Mouse (Mus musculus): ENCODE results near the gene Actr2.
"Not testable (repeated sequence)": the region's sequence is repeated elsewhere in the genome, so short reads cannot be mapped to it uniquely, and the experiment has no call there.

Actr2 gene

DNA sequence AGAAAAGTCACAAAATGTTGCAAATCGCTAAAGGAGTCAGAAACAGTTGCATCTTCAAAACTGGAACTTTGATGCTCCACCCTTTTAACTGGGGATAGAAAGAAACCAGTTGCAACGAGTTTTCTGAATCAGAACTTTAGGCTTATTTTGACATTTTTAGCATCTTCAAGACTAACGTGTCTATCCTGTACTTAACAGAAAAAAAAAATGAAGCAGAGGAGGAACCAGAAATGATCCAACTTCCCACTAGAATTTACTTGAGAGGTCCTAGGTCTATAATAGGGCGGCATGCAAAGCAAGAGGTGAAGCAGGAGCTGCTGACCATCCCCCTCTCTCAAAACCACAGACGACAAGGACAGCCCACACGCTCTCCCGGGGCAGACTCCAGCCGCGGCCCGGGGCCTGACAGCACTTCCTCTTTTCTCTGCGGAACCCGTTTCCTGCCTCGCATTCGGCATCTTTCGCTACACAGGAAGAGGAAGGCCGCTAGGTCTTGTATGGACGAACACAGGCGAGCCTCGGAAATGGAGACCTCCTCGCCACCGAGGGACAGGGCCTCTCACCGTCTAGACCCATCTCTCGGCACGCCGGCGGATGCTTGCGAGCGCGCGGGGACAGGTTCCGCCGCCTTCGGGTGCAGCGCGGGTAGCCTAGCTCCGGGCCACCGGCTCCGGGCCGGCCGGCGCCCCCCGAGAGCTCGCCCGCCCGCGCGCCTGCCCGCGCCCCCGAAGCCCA is 540 bp downstream of the Actr2 start:
- peak; percentile 87 for DNase-seq

DNA sequence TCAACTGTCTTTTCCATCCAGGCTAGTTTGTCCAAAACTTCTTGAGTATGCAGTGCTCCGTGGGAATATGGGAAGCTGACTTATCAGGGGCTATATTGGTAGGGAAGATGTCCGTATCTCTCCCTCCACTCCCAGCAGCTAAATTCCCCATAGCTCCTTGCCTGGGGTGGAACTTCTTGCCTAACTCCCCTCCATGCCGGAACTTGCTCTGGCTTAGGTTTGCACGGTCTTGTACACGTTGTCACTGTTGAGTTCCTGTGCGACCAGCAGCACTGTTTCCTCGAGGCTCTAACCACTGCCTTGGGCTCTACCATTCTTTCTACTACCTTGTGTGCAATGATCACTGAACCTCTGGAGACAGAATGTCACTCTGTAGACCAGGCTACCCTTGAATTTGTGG is 4.6 kb downstream of the Actr2 start:
- no peak for DNase-seq

- DNase-seq = no peak
These were observed 5.0 kb downstream of the Actr2 start for GRCm38 (mm10) chr11:20107683-20108082.

DNA sequence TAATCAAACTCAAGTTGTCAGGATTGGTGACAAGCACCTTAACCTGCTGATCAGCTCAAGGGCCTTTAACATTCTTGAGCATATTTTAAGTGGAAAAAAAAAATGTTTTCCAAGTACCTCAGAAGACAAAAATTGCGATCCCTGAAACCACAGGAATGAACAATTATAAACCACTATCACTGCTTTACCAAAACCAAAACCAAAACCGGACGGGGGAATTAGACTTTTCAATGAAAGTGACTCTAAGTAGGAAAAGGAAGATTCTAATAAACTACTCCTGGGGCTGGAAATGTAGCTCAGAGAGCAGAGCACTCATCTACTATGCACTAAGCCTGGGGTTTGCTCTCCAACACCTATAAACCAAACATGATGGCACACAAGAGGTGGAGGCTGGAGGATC is 5.8 kb downstream of the Actr2 start:
- no peak for DNase-seq

- DNase-seq = no peak
These were observed 8.8 kb downstream of the Actr2 start for GRCm38 (mm10) chr11:20103949-20104348.

- DNase-seq = no peak
These were observed 26.4 kb downstream of the Actr2 start for GRCm38 (mm10) chr11:20086306-20086705.

DNA sequence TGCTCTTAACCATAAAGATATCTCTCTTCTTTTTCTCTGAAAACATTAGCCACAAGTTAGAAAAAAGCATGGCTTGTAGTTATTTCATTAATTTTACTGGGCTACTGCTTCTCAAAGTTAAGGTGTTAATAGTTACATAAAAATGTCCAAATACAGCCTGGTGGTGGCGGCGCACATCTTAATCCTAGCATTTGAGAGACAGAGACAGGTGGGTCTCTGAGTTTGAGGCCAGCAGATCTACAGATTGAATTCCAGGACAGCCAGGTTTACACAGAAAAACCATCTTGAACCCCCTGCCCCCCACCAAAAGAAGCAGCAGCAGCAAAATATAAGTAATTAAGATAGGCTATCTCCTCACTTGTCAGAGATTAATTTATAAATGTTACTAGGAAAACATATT is 27.1 kb downstream of the Actr2 start:
- no peak for DNase-seq

GRCm38 (mm10) chr11:20075415-20075814 is 37.3 kb downstream of the Actr2 start:
- DNase-seq = no peak

DNA sequence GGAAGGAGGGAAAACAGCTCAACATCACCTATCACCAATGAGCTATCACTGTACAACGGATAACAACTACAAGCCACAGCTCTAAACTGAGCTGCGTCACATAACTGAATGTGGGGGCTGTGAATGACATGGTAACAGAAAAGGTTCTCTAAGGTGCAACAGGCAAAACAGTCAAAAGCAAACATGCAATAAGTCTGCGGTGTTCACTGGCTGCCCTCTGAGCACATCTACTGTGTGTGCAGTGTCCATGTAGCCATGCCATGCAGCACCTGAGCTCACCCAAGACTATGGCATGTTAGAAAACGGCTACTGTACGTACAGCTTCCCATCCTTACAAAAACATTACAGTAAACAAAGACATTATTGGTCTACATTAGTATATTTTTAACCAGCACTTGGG is 39.9 kb downstream of the Actr2 start:
- no peak for DNase-seq

GRCm38 (mm10) chr11:20072174-20072573 is 40.5 kb downstream of the Actr2 start:
- DNase-seq = peak; percentile 40

DNA sequence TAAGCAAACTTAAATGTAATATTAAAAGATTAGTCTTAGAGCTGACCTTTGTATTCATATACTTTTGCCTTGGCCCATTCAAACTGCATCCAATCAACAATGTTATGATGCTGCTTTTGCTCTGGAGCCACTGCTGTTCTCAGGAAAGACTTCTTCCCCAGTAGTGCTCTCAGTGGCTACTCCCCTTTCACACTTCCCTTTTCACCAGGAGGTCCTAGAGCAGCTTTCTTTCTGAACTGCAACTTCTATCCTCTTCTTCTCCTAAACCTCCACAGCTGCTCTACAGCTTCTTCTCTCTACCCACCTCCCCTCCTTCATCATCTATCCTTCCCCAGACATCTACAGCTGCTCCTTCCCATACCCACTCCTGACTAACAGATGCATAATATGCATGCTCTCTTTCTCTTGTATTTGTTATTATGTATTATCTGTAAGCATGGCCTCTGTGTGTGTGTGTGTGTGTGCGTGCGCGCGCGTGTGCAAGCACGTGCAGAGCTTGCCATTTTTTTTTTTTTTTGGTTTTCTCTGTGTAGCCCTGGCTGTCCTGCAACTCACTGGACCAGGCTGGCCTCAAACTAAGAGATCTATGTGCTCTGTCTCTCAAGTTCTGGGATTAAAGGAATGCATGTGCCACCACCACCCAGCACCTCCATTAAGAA is 44.2 kb downstream of the Actr2 start:
- DNase-seq = no peak

GRCm38 (mm10) chr11:20067521-20067920 is 45.2 kb downstream of the Actr2 start:
- DNase-seq = no peak

DNA sequence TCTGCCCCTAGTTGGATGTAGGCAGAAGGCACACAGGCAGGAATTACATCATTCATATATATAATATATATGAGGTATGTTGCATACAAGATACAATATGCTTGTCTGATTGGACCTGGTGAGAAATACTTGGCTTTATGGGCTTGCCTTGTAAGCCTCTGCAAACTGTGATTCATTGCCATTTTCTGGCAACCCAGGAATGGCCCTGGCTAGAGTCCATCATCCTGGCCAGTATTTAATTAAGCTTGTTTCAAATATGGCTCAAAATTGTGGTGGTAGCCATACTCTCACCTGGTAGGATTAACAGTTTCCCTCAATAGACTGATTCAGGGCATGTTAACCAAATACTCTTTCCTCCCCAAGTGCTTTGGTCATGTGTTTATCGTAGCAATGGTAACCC is 46.6 kb downstream of the Actr2 start:
- no peak for DNase-seq

DNA sequence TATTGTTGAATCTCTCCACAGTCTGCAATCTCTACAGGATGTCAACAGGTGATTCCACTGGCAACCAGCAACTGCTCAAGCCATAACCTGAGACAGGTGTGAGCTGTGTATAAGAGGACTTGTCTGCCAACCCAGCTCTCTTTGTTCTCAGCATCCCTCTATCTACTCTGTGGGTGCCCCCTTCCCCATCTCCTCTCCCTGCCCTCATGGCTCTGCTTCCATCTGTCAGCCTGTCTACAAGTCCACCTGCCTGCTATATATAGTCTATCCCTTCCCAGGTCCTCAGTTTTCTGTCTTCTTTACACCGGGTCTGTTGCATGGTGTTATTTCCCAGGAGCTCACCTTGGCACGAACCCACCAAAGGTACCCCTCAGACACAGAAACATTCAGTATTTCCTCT is 47.8 kb downstream of the Actr2 start:
- no peak for DNase-seq

DNA sequence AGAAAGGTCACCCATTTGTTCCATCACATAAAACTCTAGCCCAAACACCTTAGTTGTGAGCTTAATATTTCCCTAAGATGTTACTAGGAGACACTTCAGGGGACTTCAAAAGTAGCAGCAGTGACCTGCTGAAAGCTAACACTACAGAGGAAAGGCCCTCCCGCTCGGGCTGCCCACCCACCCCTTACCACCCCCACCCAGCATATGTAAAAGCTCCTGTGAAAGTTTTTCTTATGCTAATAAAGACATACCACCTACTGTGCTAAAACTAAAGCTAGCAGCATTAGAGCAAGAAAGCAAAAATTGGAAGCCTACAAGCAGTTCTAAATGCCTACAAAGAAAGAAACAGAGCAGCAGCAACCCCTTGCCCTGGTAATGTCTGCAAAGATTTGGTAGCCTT is 48.6 kb downstream of the Actr2 start:
- not testable (repeated sequence) for DNase-seq

DNA sequence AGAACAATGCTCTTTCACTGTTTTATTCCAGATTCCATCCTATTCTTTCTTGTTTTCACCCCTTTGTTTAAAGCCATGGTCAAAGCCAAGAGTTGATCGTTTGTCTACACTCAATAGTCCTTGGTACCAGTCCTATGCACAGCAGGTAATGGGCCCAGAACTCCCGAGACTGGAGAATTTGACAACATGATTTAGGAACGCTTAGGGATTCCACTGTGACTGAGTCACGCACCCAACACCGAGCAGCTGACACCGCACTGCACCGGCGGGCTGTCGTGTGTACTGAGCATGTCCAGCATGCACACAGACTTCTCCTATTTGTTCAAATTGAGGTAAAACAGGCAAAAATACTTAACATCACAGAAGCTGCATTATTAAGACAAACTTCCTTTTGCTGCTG is 49.9 kb downstream of the Actr2 start:
- not testable (repeated sequence) for DNase-seq

DNA sequence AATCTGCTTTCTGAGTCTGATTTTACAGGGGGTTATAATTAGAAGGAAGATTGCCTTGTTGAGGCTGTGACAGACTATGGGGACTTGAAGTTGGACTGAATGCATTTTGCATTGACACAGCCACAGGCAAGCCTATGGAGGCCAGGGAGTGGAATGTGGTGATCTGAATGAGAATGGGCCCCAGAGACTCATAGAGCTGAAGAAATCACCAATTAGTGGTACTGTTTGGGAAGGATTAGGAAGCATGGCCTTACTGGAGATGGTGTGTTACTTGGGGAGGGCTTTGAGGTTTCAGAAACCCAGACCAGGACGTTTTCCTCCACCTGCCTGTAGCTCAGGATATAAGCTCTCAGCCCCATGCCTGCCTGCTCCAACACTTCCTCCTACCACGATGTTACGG is 53.0 kb downstream of the Actr2 start:
- no peak for DNase-seq

GRCm38 (mm10) chr11:20057429-20057828 is 55.3 kb downstream of the Actr2 start:
- no peak for DNase-seq

DNA sequence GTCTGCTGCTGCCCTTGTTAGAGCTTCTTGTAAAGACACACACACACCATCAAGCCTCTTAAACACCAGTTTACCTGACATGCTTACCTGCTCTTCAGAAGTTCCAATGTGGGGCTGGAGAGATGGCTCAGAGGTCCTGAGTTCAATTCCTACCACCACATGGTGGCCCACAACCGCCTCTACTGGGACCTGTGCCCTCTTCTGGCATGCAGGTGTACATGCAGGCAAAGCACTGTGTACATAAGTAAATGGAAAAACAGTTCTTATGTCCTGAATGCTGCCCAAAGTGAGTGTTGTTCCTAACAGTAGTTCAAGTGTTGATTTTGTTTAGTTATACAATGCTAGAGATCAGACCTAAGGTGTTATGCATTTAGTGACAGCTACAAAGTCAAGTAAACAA is 56.5 kb downstream of the Actr2 start:
- no peak for DNase-seq

- no peak for DNase-seq
These were observed 58.1 kb downstream of the Actr2 start for GRCm38 (mm10) chr11:20054617-20055016.

DNA sequence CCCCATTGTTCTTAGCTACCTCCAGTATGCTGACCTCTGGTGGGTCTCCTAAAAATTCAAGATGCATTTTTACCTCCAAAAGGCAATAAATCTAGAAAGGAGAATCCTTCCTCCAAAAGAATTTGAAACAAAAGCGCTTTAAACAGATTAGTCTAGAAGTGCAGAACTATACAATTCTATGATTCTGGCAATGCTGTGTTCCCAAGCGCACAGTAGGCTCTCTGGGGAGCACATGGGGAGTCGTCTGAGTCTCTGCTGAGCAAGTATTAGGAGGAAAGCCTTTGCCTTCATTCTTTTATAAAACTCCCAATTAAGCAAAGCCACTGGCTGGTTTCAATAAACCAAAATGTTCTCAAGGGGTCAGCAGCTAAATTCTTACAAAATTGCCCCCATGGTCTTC is 58.8 kb downstream of the Actr2 start:
- DNase-seq = no peak

DNA sequence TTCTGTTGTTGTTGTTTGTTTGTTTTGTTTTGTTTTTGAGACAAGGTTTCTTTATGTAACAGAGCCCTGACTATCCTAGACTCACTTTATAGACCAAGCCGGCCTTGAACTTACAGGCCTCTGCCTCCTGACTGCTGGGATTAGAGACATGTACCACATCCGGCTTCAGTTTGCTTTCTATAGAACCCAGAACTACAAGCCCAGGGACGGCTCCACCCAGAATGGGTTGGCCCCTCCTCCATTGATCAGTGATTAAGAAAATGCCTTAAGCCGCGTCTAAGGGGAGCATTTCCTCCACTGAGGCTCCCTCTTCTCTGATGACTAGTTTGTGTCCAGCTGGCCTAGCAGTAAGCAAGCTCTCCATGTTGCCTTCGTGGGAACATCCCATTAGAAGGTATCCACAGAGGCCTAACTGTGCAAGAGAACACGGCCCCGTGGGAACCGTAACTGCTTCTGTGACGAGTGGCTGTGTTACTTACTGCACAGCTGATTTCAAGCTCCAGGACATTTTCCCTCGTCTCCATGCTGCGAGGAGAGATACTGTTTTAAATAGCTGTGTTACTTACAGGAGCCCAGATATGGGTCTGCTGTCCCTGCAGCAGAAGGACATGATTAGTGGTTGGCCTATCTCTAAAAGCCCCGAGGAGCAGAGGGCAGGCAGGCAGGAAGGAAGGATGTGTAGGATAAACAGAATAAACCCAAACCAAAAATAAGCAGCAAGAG is 59.7 kb downstream of the Actr2 start:
- no peak for DNase-seq

- no peak for DNase-seq
These were observed 67.1 kb downstream of the Actr2 start for GRCm38 (mm10) chr11:20045586-20045985.

DNA sequence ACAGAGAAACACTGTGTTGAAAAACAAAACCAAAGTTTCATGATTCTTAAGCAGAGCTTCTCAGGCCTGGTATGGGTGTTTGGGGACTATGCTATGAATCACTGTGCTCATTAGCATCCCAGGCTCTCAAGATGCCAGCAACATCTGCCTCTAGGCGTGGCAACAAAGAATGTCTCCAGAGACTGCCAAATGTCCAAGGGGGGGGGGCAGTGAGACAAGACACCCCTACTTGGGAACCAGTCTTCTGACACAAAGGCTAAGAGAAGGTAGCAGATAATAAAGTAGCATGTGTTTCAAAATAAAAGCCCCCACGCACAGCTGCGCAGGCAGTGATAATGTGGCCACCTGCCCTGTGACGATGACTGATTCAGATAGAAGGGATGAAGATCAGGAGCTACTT is 69.5 kb downstream of the Actr2 start:
- DNase-seq = no peak
